Mouse (Mus musculus) embryo, embryonic 10 days (tissue): ENCODE data around the gene Fbxl2.

Experiments used
- DNase-seq: peaks from one replicate; pipeline ENCODE4 v3.0.0-alpha.2; 2015; ENCODE audit warnings: low spot score

Gene Fbxl2

DNA sequence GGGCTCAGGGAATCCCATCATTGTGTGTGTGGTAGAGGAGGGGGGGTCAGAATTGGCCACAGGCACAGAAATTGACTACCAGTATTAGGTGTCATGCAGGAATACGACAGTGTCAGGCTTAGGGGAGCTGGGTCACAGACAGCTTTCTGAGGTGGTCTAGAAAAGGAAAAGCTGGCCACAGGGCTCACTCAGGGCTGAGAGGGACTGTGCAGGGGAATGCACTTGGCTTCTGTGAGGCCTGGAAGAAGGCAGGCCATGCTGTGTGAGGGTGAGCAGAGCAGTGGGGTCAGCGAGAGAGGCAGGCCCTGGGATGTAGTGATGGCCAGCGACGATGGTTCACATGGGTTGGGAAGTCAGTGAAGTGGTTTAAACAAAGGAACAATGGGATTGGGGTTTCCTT is 72.1 kb downstream of the Fbxl2 start:
- DNase-seq, result no peak

- DNase-seq, result no peak
Observed at GRCm38 (mm10) chr9:113971615-113972014, 74.4 kb downstream of the Fbxl2 start.

DNA sequence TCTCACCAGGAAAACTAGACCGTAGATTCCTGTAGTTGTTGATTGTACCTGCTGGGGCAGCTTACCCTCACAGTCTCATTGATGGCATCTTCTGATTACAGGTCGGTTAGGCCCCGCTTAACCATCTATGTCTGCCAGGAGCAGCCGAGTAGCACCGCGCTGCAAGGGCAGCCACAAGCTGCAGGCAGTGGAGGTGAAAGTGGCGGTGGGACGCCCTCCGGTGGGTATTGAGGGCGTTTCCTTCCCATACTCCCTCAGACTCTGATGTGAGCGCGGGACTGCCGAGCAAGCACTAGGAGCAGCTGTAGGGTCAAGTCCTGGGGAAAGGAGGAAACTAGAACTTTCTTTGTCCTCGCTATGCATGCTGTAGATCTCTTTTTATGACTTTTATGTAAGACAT is 76.0 kb downstream of the Fbxl2 start:
- no peak for DNase-seq

- no peak for DNase-seq
Observed at GRCm38 (mm10) chr9:113969399-113969798, 76.6 kb downstream of the Fbxl2 start.

DNA sequence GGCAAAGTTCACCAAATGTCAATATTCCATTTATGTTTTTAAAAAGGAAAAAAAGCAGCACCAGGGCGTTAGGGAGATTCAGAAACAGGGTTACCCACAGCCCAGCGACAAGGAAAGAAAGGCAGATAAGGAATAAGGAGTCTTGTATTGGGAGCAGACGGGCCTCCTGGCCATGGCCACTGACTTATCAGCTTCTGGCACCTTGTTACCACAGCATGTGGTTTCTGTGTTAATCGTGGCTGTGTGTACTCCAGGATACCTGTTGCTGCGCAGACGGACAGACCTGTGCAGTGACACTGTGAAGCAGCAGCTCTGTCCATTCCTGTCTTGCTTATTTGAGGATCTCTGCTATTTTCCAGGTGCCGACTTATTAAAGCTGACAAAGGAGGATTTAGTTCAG is 77.0 kb downstream of the Fbxl2 start:
- no peak for DNase-seq

DNA sequence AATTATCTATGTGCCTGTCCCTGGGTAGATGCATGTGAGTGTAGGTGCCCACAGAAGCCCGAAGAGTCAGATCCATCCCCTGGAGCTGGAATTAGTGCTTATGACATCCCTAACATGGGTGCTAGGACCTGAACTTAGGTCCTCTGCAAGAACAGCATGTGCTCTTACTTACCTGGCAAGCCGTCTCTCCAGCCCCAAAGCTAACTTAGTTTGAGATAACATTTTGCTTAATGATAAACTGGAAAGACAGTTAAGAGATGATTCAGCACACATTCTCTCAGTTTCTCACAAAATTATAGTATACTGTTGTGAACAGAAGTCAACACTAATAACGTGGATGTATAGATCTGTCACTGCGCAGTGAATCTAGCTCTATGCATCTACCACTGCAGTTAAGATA is 79.2 kb downstream of the Fbxl2 start:
- no peak for DNase-seq

DNA sequence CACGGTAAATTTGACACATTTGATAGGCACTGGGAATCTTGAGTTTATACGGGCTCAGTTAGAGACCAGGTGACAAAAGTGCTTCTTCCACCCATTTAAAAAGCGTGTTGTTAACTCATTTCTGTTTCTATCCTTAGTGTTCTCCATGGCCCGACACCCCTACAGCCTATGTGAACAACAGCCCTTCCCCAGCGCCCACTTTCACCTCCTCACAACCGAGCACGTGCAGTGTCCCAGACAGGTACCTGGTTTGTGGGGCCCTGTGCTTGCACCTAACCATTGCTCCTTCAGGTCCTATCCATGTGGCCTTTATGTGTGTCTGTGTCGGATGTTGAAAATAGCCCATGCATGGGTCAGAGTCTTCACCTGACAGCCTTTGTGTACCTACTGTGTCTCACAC is 81.6 kb downstream of the Fbxl2 start:
- DNase-seq, result no peak

DNA sequence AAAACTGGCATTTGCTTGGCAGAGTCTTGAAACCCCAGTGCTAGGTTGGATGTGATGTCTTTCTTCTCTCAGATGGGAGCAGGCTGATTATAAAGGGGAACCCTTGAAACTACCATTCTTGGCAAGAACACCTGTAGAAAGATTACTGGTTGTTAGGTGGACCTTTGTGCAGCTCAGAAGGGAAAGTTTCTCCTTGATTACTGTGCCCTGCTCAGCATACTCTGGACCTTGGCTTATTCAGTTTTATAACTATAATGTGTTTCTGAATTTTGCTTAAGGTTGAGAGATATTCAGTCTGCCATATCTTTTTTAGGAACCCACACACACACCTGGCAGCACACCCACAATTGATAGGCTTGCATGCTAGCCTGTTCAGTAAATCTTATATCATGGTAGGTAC is 82.3 kb downstream of the Fbxl2 start:
- DNase-seq, result no peak

GRCm38 (mm10) chr9:113957777-113958176 is 88.2 kb downstream of the Fbxl2 start:
- no peak for DNase-seq

- no peak for DNase-seq
Observed at GRCm38 (mm10) chr9:113947216-113947615, 98.8 kb downstream of the Fbxl2 start.

DNA sequence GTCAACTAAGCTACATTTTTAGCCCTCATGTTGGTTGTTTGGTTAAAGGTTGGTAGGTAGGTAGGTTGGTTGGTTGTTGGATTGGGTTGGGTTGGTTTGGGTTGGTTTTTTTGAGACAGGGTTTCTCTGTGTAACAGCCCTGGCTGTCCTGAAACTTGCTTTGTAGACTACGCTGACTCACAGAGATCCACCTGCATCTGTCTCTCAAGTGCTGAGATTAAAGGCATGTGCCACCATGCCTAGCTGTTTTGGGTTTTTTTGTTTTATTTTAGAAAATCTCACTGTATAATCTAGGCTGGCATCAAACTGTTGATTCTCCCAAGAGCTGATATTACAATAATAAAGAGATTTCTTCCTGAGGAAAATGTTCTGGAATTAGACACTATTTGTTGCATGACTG is 102.6 kb downstream of the Fbxl2 start:
- DNase-seq, result no peak

DNA sequence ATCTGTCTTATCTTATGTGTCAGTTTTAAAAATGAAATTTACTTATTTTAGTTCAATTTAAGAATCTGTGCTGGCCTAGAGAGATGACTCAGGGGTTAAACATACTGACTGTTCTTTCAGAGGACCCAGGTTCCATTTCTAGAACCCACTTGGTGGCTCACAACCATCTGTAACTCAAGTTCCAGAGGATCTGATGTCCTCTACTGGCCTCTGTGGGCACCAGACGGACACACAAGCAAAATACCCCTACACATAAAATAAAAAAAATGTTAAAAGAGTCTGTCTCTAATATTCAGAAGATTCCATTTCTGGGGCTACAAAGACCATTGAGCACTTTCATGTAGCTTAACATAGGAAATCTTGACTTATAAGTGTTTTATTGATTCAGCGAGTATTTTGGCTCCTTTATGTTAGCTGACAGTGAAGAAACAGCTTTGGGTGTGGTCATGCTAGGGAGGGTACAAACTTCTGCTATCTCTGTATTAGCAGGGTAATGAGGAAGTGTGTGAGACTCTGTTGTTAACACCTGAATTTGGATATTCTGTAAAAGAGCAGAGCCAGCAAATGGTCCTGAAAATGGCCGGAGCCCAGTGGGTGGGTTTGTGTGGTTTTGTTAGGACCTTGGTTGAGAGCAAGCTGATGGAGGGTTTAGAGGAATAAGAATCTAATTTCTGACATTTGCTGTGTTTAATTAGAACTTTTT is 104.7 kb downstream of the Fbxl2 start:
- no peak for DNase-seq

GRCm38 (mm10) chr9:113939063-113939850 is 106.7 kb downstream of the Fbxl2 start:
- no peak for DNase-seq

DNA sequence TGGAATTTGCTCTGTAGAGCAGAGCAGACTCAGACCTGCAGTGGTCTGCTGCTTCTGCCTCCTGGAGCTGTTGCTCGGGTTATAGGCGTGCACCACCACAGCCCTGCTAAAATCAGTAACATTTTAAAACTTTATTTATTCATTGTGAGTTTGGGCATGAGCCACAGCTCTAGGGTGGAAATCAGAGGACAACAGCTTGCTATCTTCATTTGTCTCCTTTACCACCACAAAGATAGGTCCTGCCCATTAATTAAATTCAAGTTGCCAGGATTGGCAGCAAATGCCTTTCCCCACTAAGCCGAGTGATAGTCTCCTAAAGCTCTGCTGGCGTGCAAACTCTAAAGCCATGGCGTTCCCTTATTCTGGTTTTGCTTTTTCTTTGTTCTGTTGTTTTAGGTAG is 110.4 kb downstream of the Fbxl2 start:
- DNase-seq, result no peak

GRCm38 (mm10) chr9:113932501-113932900 is 113.5 kb downstream of the Fbxl2 start:
- DNase-seq, result no peak

DNA sequence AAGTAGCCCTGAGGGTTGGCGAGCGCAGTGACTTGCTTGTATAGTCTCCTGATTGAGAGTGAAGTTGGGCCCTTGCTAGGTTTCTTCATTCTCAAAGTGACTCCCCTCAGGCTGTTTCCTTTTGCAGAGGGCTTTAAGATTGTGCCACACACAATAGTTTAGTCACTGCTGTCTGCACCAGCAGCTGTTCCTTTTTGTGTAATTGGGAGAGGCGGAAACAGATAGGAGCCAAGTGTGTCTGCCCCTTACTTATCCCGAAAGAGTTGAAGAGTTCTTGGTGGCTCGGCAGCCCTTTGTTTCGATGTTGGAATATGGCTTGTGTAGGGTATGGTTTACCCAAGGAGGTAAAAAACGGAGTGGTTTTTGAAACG is 113.9 kb downstream of the Fbxl2 start:
- DNase-seq, result peak; percentile 19

GRCm38 (mm10) chr9:113931375-113932099 is 114.5 kb downstream of the Fbxl2 start:
- peak; percentile 45 for DNase-seq

DNA sequence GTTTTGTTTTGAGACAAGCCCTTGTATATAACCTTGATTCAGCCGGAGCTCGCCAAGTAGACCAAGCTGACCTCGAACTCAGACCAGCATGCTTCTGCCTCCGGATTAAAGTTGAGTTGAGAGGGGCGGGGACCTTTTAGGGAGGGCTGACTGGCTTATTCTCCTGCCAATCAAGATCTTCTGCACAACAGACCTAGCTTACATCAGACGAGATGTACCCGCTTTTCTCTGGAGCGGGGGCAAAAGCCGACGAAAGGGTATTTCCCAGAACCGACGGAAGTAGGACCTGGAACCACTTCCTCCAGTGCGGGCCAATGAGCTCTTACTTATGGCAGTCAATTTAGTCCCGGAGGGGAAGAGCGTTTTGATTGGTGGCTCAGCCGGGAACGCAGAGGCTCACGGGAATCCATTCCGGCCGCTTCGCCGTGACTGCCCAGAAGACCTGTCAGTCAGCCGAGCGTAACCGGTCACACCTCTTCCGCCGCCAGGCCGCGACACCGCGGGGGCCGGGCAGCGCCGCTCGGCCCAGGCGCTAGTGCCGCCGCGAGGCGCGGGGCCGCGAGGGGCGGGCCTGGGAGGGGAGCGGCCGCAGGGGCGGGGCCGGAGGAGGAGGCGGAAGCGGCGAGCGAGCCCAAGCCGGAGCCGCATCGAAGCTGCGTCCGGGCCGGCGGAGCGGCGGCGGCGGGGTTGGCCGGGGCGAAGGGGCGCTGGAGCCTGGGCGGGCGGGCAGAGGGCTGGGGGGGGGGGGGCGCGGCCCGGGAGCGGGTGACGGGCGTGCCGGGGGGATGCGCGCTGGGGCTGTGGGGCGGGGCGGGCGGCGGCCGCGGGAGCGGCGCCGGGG is 115.2 kb downstream of the Fbxl2 start, which contains the start of gene Ubp1:
TSS of gene Ubp1 (plus strand) at position 401 of the 841 bp plus-strand sequence.
- peak; percentile 97 for DNase-seq

- no peak for DNase-seq
Observed at GRCm38 (mm10) chr9:113929676-113930075, 116.3 kb downstream of the Fbxl2 start.

DNA sequence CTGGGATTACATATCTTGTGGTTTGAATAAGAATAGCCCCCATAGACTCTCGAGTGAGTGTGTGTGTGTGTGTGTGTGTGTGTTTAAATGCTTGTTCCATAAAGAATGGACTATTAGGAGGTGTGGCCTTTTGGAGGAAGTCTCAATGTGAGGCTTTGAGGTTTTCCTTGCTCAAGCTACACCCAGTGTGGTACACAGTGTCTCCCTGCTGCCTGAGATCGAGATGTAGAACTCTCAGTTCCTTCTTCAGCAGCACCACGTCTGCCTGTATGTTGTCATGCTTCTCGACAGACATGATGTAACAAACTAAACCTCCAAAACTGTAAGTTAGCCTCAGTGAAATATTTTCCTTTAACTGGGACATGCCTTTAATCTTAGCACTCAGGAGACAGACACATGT is 117.4 kb downstream of the Fbxl2 start:
- no peak for DNase-seq

GRCm38 (mm10) chr9:113924883-113925282 is 121.1 kb downstream of the Fbxl2 start:
- no peak for DNase-seq

GRCm38 (mm10) chr9:113922677-113923076 is 123.3 kb downstream of the Fbxl2 start:
- DNase-seq, result no peak
